Mouse (Mus musculus) intestine, postnatal 0 days (tissue): Measurements from ENCODE around the gene Taf3. TPM values are rescaled to one million over a fixed set of nuclear protein-coding genes. Genes with fewer than 3 reads are reported as not detected.

Experiments used
- ATAC-seq: fragments of 200-750 bp; cut with Nextera tagmentation; 2 replicates; pipeline ENCODE4 v1.8.0; 2017; ENCODE audit warnings: mild to moderate bottlenecking, moderate TSS enrichment, moderate library complexity
- H3K27ac ChIP-seq: fragments of 300-500 bp; sonication (generic); 2 replicates; pipeline ENCODE4 v1.5.1; 2014; ENCODE audit warnings: mild to moderate bottlenecking, low read depth, low read length, moderate library complexity
- H3K27me3 ChIP-seq: fragments of 300-500 bp; sonication (generic); replicated peaks from 2 replicates; pipeline ENCODE4 v1.6.1; 2014; ENCODE audit warnings: low read length, mixed read lengths; ENCODE audit not compliant: control insufficient read depth, insufficient read depth
- H3K36me3 ChIP-seq: fragments of 300-500 bp; sonication (generic); 2 replicates; pipeline ENCODE4 v1.6.1; 2014; ENCODE audit warnings: mild to moderate bottlenecking, moderate library complexity; ENCODE audit not compliant: control insufficient read depth, insufficient read depth
- H3K4me1 ChIP-seq: fragments of 300-500 bp; sonication (generic); replicated peaks from 2 replicates; pipeline ENCODE4 v1.6.1; 2014; ENCODE audit warnings: antibody characterized with exemption, low read length, mixed read lengths; ENCODE audit not compliant: control insufficient read depth, insufficient read depth
- H3K4me2 ChIP-seq: fragments of 300-500 bp; sonication (generic); replicated peaks from 2 replicates; pipeline ENCODE4 v1.6.1; 2014; ENCODE audit warnings: low read depth, mild to moderate bottlenecking, moderate library complexity
- H3K4me3 ChIP-seq: fragments of 300-500 bp; sonication (generic); 2 replicates; pipeline ENCODE4 v1.5.1; 2014; ENCODE audit warnings: low read depth, low read length
- H3K9ac ChIP-seq: fragments of 300-500 bp; sonication (generic); 2 replicates; pipeline ENCODE4 v1.6.1; 2014; ENCODE audit warnings: mild to moderate bottlenecking, low read depth, low read length
- H3K9me3 ChIP-seq: fragments of 300-500 bp; sonication (generic); 2 replicates; pipeline ENCODE4 v1.6.1; 2016; ENCODE audit warnings: mixed run types; ENCODE audit not compliant: control insufficient read depth
- CTCF ChIP-seq: sonication (generic); IDR thresholded peaks from 2 replicates; pipeline ENCODE4 v1.5.1; 2016; ENCODE audit warnings: low read depth, mild to moderate bottlenecking, control low read depth, antibody characterized with exemption, moderate library complexity
- WGBS: fragments of 180-500 bp; shearing (Covaris S2); extraction: QIAGEN DNeasy Blood & Tissue Kit; methylation state at CpG from one replicate; pipeline ENCODE4 v1.1.7; 2014; 5-methylcytosine and 5-hydroxymethylcytosine counted together
- polyA plus RNA-seq: library from polyadenylated mRNA; unstranded; fragments of >200 nt; fragmentation: Nextera tagmentation; extraction: Ambion mirVana; gene quantifications from 2 replicates; pipeline ENCODE4 v1.2.1, GENCODE M21; 2015

Taf3 gene
- polyA plus RNA-seq, 1 experiment from 2014 or later, result 5.1 TPM

DNA sequence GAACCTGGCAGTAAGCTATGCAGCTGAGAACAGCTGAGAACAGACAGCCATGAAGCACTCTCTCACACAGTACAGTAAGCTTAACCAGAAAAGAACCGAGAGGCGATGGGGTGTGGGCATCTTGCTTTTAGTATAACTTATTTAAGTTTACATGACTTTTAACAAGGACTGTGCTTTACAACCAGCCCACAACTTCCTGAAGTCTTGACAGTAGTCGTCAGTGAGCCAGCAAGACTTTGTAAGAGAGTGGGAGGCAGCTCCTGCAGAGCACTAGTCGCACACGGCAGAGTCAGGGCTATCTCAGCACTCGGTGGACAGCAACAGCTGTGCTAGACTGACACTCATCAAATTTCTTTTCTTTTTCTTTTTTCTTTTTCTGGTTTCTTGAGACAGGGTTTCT is 24.1 kb downstream of the Taf3 start:
- WGBS, result 73% methylated on average over 6 of the region's 6 CpGs
- H3K27me3 ChIP-seq, result no peaks in the 10 kb centered on the region
- no peak overlapping the region for H3K4me2 ChIP-seq
- ATAC-seq, result no peak
- no peaks in the 10 kb centered on the region for H3K4me1 ChIP-seq
- H3K4me3 ChIP-seq, result no peak overlapping the region
- no peak overlapping the region for H3K27ac ChIP-seq
- no peak overlapping the region for H3K9ac ChIP-seq
- H3K9me3 ChIP-seq, result no peaks in the 10 kb centered on the region
- TF ChIP-seq CTCF, result no peak
- H3K36me3 ChIP-seq, result no peaks in the 10 kb centered on the region

DNA sequence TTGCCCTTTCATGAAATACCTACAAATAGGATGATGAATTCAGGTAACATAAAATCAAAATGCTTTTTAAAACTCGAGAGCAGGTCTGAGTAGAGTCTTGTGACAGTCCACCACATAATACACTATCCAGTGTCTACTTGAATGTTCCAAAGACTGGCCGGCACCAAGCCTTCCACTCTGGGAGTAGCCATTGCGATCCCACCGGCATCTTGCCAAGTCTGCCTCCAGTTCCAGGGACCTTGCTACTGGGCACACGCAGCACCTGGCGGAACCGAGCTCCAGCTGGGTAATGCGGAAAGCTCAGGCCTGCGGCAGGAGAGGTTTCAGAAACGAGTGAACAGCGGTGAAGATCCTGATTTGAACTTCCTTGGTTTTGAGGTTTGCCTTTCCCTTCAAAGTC is 27.1 kb downstream of the Taf3 start:
- H3K36me3 ChIP-seq, result no peaks in the 10 kb centered on the region
- no peak overlapping the region for H3K27ac ChIP-seq
- no peak overlapping the region for H3K4me2 ChIP-seq
- H3K27me3 ChIP-seq, result no peaks in the 10 kb centered on the region
- H3K4me1 ChIP-seq, result no peaks in the 10 kb centered on the region
- TF ChIP-seq CTCF, result no peak
- H3K9ac ChIP-seq, result no peak overlapping the region
- 91% methylated on average over 11 of the region's 11 CpGs for WGBS
- H3K4me3 ChIP-seq, result no peak overlapping the region
- H3K9me3 ChIP-seq, result no peaks in the 10 kb centered on the region
- no peak for ATAC-seq

DNA sequence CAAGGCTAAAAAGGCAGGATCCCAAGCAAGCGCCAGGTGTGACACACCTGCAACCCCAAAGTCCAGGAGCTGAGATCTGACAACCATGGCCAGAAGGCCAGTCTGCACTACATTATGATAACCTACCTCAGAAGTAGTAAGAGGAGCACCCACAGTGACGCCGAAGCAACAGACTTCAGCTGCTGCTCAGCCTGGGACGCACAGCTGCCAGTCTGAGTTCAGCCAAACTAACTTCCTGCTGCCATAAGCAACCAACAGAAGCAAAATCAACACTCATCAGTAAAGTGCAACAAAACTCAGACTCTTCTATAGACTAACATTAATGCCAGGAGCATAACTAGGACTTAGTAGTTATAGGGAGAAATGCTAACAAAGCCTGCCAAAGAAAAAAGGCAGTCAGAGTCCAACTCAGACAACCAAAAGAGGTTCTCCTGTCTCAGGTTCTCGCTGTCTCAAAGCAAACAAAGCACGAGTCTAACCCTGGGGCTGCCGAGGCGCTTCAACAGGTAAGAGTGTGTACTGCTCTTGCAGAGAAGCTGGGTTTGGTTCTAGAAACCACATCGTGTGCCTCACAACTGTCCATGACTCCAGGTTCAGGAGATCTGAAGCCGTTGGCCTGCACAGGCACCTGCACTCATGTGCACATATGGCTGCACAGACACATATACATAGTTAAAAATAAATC is 33.3 kb downstream of the Taf3 start:
- H3K9me3 ChIP-seq, result no peaks in the 10 kb centered on the region
- 75% methylated on average over 10 of the region's 10 CpGs for WGBS
- no peaks in the 10 kb centered on the region for H3K4me1 ChIP-seq
- no peak for ATAC-seq
- H3K27ac ChIP-seq, result no peak overlapping the region
- no peak overlapping the region for H3K4me2 ChIP-seq
- H3K27me3 ChIP-seq, result no peaks in the 10 kb centered on the region
- no peak for TF ChIP-seq CTCF
- no peak overlapping the region for H3K9ac ChIP-seq
- no peaks in the 10 kb centered on the region for H3K36me3 ChIP-seq
- H3K4me3 ChIP-seq, result no peak overlapping the region

DNA sequence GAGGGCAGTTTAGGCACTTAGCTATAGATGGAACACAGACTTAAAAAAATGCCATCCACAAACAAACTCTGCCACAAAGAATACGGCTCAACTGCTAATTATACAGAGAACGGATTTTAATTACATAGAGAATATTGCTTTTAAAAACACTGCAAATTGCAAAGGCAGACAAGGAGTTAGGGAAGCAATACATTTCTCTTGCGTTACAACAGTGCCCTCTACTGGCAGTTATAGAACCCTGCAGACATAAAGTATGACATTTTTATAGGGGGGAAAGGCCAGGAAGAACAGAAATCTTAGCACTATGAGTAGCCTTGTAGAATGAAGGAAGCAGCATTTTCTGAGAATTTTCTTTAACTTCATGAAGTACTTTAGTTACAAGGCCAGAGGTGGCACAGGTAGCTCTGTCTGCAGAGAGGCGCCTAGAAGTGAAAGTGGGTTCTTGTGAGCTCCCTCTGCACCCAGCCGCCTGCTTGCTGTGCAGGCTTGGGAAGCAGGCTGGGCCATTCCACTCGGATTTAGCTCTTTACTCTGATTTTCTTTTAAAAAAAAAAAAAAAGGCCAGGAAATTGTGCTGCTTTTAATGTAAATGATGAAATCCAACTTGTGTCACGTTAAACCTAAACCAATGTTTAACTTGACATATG is 38.0 kb downstream of the Taf3 start:
- Histone ChIP-seq H3K4me1 (no peaks in the 10 kb centered on the region), H3K27me3 (no peaks in the 10 kb centered on the region), H3K36me3 (no peaks in the 10 kb centered on the region), H3K27ac (no peak overlapping the region), H3K4me3 (no peak overlapping the region), H3K9ac (no peak overlapping the region), H3K9me3 (no peaks in the 10 kb centered on the region), H3K4me2 (no peak overlapping the region)
- TF ChIP-seq CTCF, result peak; percentile 91
- 42% methylated on average over 7 of the region's 7 CpGs for WGBS
- ATAC-seq, result 0 out of 2 replicates have a peak, but pooled peaks have one; percentile 45

DNA sequence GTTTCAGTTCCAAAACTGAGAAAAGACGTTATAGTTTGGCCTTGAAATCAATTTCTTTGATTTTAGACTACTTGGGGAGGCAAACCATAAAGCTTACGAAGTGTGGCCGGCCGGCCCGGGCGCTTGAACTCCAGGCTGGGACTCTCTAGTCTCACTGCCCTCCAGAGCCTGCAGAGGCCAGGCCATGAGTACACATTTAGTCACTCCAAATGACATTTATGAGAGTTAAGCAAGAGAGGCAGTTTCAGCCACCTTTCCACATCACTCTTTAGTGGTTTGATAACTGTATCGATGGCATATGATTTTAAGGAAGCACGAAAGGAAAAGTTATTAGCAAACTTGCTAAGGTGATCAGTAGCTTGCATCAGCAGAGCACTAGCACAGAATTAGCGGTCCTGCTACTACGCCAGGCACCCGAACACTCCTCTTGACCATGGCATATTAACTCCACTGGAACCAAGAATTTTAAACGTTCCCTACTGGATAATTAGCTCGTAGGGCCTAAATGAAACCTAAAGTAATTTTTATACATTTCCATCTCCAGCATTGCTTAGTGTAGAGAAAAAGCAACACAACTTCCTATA is 38.6 kb downstream of the Taf3 start:
- Histone ChIP-seq H3K27ac (no peak overlapping the region), H3K4me2 (no peak overlapping the region), H3K4me3 (no peak overlapping the region), H3K4me1 (no peaks in the 10 kb centered on the region), H3K9ac (no peak overlapping the region), H3K36me3 (no peaks in the 10 kb centered on the region), H3K9me3 (no peaks in the 10 kb centered on the region), H3K27me3 (no peaks in the 10 kb centered on the region)
- WGBS, result 84% methylated on average over 13 of the region's 13 CpGs
- no peak for ATAC-seq
- TF ChIP-seq CTCF, result no peak

DNA sequence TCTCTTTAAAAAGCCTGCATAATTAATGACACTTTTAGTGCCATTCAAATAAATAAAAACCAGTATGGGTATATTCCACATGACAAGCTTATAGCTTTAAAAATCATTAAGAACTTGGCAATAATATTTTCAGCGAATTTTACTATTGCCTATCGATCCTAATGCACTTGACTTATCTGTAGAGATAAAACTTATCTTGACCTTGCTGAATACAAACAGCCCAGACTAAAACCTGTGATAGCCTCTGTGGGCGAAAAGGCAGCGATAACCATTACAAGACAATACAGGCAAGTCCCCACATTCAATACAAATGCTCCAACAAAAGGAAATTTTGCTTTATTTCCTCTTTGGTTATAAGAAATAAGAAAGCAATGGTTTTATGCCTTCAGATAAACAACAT is 39.8 kb downstream of the Taf3 start:
- ATAC-seq, result no peak
- H3K27ac ChIP-seq, result no peak overlapping the region
- 50% methylated on average over 4 of the region's 4 CpGs for WGBS

More for the DNA sequence above, 39.8 kb downstream of the Taf3 start:
- Histone ChIP-seq H3K9ac (no peak overlapping the region), H3K27me3 (no peaks in the 10 kb centered on the region), H3K4me1 (no peaks in the 10 kb centered on the region; the same call in 1 of the 2 replicates), H3K4me2 (no peak overlapping the region), H3K9me3 (no peaks in the 10 kb centered on the region), H3K36me3 (no peaks in the 10 kb centered on the region), H3K4me3 (no peak overlapping the region)
- no peak for TF ChIP-seq CTCF
